Mouse (Mus musculus): Measurements from ENCODE around the gene Pacs1.
"Not testable (repeated sequence)": the region's sequence is repeated elsewhere in the genome, so short reads cannot be mapped to it uniquely, and the experiment has no call there.

- not testable (repeated sequence) for TF ChIP-seq CTCF, EP300 (IDR thresholded peaks at IDR 0.05; ENCODE audit: low read depth)
Measured at GRCm38 (mm10) chr19:5221219-5221723, 51.6 kb downstream of the Pacs1 start.
